Mouse (Mus musculus) liver, embryonic 16.5 days (tissue): ENCODE measurements around the gene Vamp2. TPM values are rescaled to one million over a fixed set of nuclear protein-coding genes. Genes with fewer than 3 reads are reported as not detected.

Source experiments
- ATAC-seq: fragments of 200-750 bp; cut with Nextera tagmentation; 2 replicates; pipeline ENCODE4 v1.8.0; 2017; ENCODE audit warnings: low read depth, mild to moderate bottlenecking, moderate number of reproducible peaks, moderate library complexity
- H3K27ac ChIP-seq: fragments of 300-500 bp; sonication (generic); 2 replicates; pipeline ENCODE4 v1.5.1; 2014; ENCODE audit warnings: mild to moderate bottlenecking, low read length
- H3K27me3 ChIP-seq: fragments of 300-500 bp; sonication (generic); 2 replicates; pipeline ENCODE4 v1.6.1; 2014; ENCODE audit warnings: low read depth, low read length, mixed read lengths; ENCODE audit not compliant: control insufficient read depth, insufficient read depth
- H3K36me3 ChIP-seq: fragments of 300-500 bp; sonication (generic); 2 replicates; pipeline ENCODE4 v1.6.1; 2014; ENCODE audit warnings: mild to moderate bottlenecking; ENCODE audit not compliant: control insufficient read depth, insufficient read depth
- H3K4me1 ChIP-seq: fragments of 300-500 bp; sonication (generic); 2 replicates; pipeline ENCODE4 v1.6.1; 2014; ENCODE audit warnings: low read depth, low read length, mixed read lengths; ENCODE audit not compliant: control insufficient read depth
- H3K4me2 ChIP-seq: fragments of 300-500 bp; sonication (generic); 2 replicates; pipeline ENCODE4 v1.6.1; 2014; ENCODE audit warnings: low read depth, low read length, mixed read lengths
- H3K4me3 ChIP-seq: fragments of 300-500 bp; sonication (generic); 2 replicates; pipeline ENCODE4 v1.5.1; 2014; ENCODE audit warnings: low read depth, mild to moderate bottlenecking, low read length
- H3K9ac ChIP-seq: fragments of 300-500 bp; sonication (generic); 2 replicates; pipeline ENCODE4 v1.6.1; 2014; ENCODE audit warnings: low read depth, low read length
- H3K9me3 ChIP-seq: fragments of 300-500 bp; sonication (generic); replicated peaks from 2 replicates; pipeline ENCODE4 v1.6.1; 2016; ENCODE audit warnings: low read length; ENCODE audit not compliant: control insufficient read depth
- WGBS: fragments of 180-500 bp; shearing (Covaris S2); extraction: QIAGEN DNeasy Blood & Tissue Kit; methylation state at CpG from one replicate; pipeline ENCODE4 v1.1.7; 2014; ENCODE audit not compliant: insufficient replicate concordance; 5-methylcytosine and 5-hydroxymethylcytosine counted together
- polyA plus RNA-seq: library from polyadenylated mRNA; unstranded; fragments of >200 nt; fragmentation: Nextera tagmentation; extraction: Ambion mirVana; gene quantifications from 2 replicates; pipeline ENCODE4 v1.2.1, GENCODE M21; 2015

Gene Vamp2
- polyA plus RNA-seq = 16.4 and 25.4 TPM in 2 replicates

DNA sequence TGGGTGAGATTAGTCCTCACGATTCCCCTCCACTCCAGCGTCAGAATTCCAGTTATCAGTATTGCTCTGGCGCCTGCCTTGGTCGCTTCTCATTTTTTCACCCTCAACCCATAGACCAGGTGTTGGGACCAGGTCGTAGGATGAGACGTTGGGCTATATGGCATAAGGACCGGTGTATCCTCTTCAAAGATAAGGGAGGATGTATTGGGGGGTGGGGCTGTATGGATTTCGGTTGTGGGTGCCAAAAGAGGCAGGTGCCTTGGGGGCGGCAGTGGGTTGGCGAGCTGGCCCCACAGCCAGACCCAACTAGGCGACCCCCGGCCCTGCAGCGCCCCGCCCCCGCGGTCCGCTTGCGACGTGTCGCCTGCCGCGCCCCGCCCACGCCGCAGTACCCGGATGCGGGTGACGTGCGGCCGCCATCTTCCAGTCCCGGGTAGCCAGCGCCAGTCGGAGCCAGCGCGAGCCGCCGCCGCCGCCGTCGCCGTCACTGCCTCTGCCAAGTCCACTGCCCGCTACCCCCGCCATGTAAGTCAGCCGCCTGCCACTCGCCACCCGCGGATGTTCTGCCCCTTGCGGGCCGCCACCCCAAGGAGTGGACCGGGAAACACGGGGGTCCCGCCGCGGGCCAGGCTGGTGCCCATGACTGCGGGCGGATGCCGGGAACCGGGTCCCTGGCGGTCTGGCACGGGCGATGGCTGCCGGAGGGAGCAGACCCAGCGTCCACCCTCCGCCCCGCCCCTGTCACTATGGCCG is at the start of gene Vamp2:
Gene Vamp2, plus strand, starts transcription at position 388 of the 753 bp plus-strand sequence.
- peak within 1 kb of the TSS; percentile 97 for H3K4me2 ChIP-seq
- H3K27ac ChIP-seq = peak within 1 kb of the TSS; percentile 95
- WGBS = under 1% methylated on average over 61 of the region's 67 CpGs
- H3K36me3 ChIP-seq = peaks cover 10% of the 10 kb centered on the region
- H3K4me3 ChIP-seq = peak within 1 kb of the TSS; percentile 100
- no peaks in the 10 kb centered on the region for H3K27me3 ChIP-seq
- no peaks in the 10 kb centered on the region for H3K9me3 ChIP-seq
- H3K9ac ChIP-seq = peak within 1 kb of the TSS; percentile 100
- peaks cover 35% of the 10 kb centered on the region for H3K4me1 ChIP-seq
- peak; percentile 74 for ATAC-seq

DNA sequence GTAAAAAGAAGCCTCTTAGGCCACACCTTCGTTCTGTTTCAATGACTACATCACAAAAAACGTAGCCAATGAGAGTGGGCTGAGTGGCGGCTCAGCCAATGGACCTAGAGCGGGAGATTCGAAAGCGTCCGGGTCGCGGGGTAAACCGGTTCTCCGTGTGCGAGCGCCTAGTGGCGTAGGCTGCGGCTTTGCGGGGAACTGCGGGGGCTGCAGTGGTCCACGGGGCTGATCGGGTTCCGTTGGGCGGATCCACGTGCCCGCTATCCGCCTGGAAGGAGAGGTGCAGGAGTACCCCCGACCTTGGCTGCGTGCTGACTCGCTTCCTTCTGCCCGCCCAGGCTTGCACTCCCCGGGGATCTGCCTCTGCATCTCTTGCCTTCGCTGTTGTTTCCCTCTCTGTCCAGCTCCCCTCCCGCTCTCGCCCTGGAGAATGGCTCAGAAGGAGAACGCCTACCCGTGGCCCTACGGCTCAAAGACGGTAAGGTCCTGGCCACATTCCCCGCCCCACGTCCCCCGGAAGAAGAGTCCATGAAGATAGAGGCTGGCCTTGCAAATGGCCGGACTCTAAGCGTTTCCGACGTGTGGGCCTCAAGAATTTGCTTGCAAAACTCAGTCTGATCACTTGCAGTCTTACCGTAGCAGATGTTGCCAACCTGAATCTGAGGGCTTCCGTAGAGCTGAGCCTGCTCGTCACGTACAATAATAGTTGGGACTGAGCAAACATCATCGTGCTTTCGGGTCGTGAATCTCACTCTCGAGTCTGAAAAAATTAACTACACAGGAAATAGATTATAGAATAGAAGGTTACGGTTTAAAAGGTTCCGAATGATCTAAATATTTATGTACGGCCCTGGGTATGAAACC is 42.5 kb upstream of the Vamp2 start, which contains the start of gene Aurkb:
Gene Aurkb, plus strand, starts transcription at position 117 of the 864 bp plus-strand sequence.
- Histone ChIP-seq H3K4me3 (peak within 1 kb of the TSS; percentile 77), H3K36me3 (peaks cover 33% of the 10 kb centered on the region), H3K27ac (peak within 1 kb of the TSS; percentile 92), H3K4me2 (peak within 1 kb of the TSS; percentile 77), H3K4me1 (peaks cover 26% of the 10 kb centered on the region), H3K9ac (peak within 1 kb of the TSS; percentile 88), H3K27me3 (no peaks in the 10 kb centered on the region), H3K9me3 (no peaks in the 10 kb centered on the region)
- ATAC-seq = peak; percentile 80
- under 1% methylated on average over 54 of the region's 54 CpGs for WGBS

DNA sequence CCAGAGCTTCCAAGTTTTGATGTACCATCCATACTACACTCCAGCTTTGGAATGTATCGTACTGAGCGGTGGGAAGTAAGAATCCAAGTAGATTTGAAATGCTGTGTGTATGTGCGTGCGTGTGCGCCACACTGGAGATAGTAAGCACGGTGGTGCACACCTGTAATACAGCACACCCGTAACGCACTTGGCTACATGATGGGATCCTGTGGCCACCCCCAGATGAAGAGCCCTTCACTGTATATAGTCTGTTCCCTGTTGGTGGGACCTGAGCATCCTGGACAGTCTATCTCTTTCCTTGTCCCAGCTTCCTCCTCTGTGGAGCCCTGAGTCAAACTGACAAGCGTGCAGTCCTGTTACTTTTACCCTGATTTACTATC is 41.9 kb upstream of the Vamp2 start:
- Histone ChIP-seq H3K9me3 (no peaks in the 10 kb centered on the region), H3K4me1 (peaks cover 26% of the 10 kb centered on the region), H3K4me2 (peak overlapping the region; percentile 77), H3K27ac (peak overlapping the region; percentile 92), H3K36me3 (peaks cover 38% of the 10 kb centered on the region), H3K9ac (peak overlapping the region; percentile 88), H3K27me3 (no peaks in the 10 kb centered on the region), H3K4me3 (peak overlapping the region; percentile 77)
- 6% methylated on average over 9 of the region's 9 CpGs for WGBS
- ATAC-seq = no peak

- peak overlapping the region; percentile 88 for H3K9ac ChIP-seq
- peaks cover 44% of the 10 kb centered on the region for H3K36me3 ChIP-seq
- no peak for ATAC-seq
- H3K9me3 ChIP-seq = no peaks in the 10 kb centered on the region
- H3K4me2 ChIP-seq = peak overlapping the region; percentile 77
- WGBS = 87% methylated on average over 12 of the region's 12 CpGs
- H3K27me3 ChIP-seq = no peaks in the 10 kb centered on the region
- peaks cover 24% of the 10 kb centered on the region for H3K4me1 ChIP-seq
- peak overlapping the region; percentile 77 for H3K4me3 ChIP-seq
- H3K27ac ChIP-seq = no peak overlapping the region
Observed at GRCm38 (mm10) chr11:69047592-69047991, 40.7 kb upstream of the Vamp2 start.

- H3K4me1 ChIP-seq = peaks cover 24% of the 10 kb centered on the region
- ATAC-seq = no peak
Observed at GRCm38 (mm10) chr11:69048151-69048550, 40.1 kb upstream of the Vamp2 start.

GRCm38 (mm10) chr11:69050748-69051147 is 37.5 kb upstream of the Vamp2 start:
- H3K36me3 ChIP-seq = peaks cover 44% of the 10 kb centered on the region
- peaks cover 19% of the 10 kb centered on the region for H3K4me1 ChIP-seq
- 89% methylated on average over 8 of the region's 8 CpGs for WGBS
- no peaks in the 10 kb centered on the region for H3K27me3 ChIP-seq
- no peak overlapping the region for H3K4me2 ChIP-seq
- no peak overlapping the region for H3K9ac ChIP-seq
- no peaks in the 10 kb centered on the region for H3K9me3 ChIP-seq
- no peak overlapping the region for H3K4me3 ChIP-seq
- ATAC-seq = no peak
- no peak overlapping the region for H3K27ac ChIP-seq

More at GRCm38 (mm10) chr11:69048151-69048550, 40.1 kb upstream of the Vamp2 start:
- peaks cover 44% of the 10 kb centered on the region for H3K36me3 ChIP-seq
- H3K27me3 ChIP-seq = no peaks in the 10 kb centered on the region
- no peak overlapping the region for H3K4me2 ChIP-seq
- H3K9me3 ChIP-seq = no peaks in the 10 kb centered on the region
- no peak overlapping the region for H3K9ac ChIP-seq
- no peak overlapping the region for H3K27ac ChIP-seq
- 87% methylated on average over 14 of the region's 14 CpGs for WGBS
- peak overlapping the region; percentile 4 for H3K4me3 ChIP-seq

GRCm38 (mm10) chr11:69051771-69052170 is 36.5 kb upstream of the Vamp2 start:
- WGBS = 87% methylated on average over 4 of the region's 4 CpGs
- Histone ChIP-seq H3K27ac (no peak overlapping the region), H3K9ac (no peak overlapping the region), H3K4me2 (no peak overlapping the region), H3K4me1 (peaks cover 18% of the 10 kb centered on the region), H3K27me3 (no peaks in the 10 kb centered on the region), H3K36me3 (peaks cover 44% of the 10 kb centered on the region), H3K4me3 (no peak overlapping the region), H3K9me3 (no peaks in the 10 kb centered on the region)
- ATAC-seq = no peak

- Histone ChIP-seq H3K4me3 (no peak overlapping the region), H3K9me3 (no peaks in the 10 kb centered on the region), H3K4me1 (peaks cover 6% of the 10 kb centered on the region; the same call in 1 of the 2 replicates), H3K9ac (no peak overlapping the region), H3K4me2 (no peak overlapping the region), H3K27me3 (no peaks in the 10 kb centered on the region), H3K27ac (no peak overlapping the region), H3K36me3 (peaks cover 40% of the 10 kb centered on the region)
- 83% methylated on average over 2 of the region's 2 CpGs for WGBS
- ATAC-seq = no peak
Observed at GRCm38 (mm10) chr11:69052824-69053421, 35.4 kb upstream of the Vamp2 start.
